Mouse (Mus musculus): ENCODE data around the gene Efcab3. TPM values are rescaled to one million over a fixed set of nuclear protein-coding genes. Genes with fewer than 3 reads are reported as not detected.

The Efcab3 gene
- total and polyA plus RNA-seq, 2 experiments from 2014 or later: 0.24 TPM; not detected in 1

DNA sequence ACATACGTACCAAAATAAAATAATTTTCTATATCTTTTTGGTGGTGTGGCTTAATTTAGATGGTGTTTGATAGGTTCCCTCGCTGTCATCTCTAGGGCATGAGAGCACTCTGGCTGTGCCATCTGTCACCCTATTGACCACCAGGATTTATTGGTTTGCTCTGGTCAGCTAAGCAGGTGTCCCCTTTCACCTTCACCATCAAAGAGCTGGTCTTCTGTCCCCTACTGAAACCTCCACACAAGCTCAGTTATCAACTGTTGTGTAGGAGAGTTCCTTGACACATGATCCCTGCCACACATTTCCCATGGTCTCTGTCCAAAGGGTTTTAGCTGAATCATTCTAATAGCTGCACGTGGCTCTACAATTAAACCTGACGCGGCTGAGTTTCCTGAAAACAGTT is 77.7 kb downstream of the Efcab3 start:
- TF ChIP-seq CTCF (IDR thresholded peaks at IDR 0.05; ENCODE audit: low read depth): no peak
- peaks cover 42% of the 10 kb centered on the region for H3K36me3 ChIP-seq (ENCODE audit: insufficient read depth)
- H3K9me3 ChIP-seq (ENCODE audit: low read length): no peaks in the 10 kb centered on the region
- DNase-seq (no peak), ATAC-seq (no peak)
- no peak overlapping the region for H3K9ac ChIP-seq
- no peak overlapping the region for H3K4me2 ChIP-seq (ENCODE audit: low read depth)
- H3K27ac ChIP-seq (ENCODE audit: low read depth, low read length): no peak overlapping the region
- WGBS: 95% methylated on average over 5 of the region's 5 CpGs
- H3K27me3 ChIP-seq (ENCODE audit: insufficient read depth, low read length): no peaks in the 10 kb centered on the region
- no peak overlapping the region for H3K4me3 ChIP-seq (ENCODE audit: low read depth, low read length)
- H3K4me1 ChIP-seq (ENCODE audit: insufficient read depth): no peaks in the 10 kb centered on the region

DNA sequence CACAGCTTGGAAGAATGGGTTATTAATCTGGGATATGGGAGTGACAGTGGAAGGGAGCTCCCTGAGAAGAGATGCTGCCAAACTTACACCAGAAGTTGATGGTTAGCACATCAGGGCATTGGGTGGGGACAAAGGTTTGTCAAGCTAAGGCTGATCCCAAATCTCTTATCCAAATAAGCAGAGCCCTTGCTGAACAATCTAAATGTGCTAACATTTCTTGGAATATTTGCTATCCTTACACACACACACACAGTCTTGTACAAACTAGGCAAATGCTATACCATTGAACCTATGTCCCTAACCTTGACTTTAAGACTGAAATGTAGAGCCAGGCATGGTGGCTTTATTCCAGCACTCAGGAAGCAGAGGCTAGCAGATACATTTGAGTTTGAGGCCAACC is 80.2 kb downstream of the Efcab3 start:
- H3K36me3 ChIP-seq (ENCODE audit: insufficient read depth): peaks cover 21% of the 10 kb centered on the region
- no peak overlapping the region for H3K4me3 ChIP-seq (ENCODE audit: low read depth, low read length)
- DNase-seq: no peak
- H3K27ac ChIP-seq (ENCODE audit: low read depth, low read length): no peak overlapping the region
- no peaks in the 10 kb centered on the region for H3K4me1 ChIP-seq (ENCODE audit: insufficient read depth)
- H3K27me3 ChIP-seq (ENCODE audit: insufficient read depth, low read length): no peaks in the 10 kb centered on the region
- H3K9ac ChIP-seq: no peak overlapping the region
- no peaks in the 10 kb centered on the region for H3K9me3 ChIP-seq (ENCODE audit: low read length)
- TF ChIP-seq CTCF (IDR thresholded peaks at IDR 0.05; ENCODE audit: low read depth): no peak
- H3K4me2 ChIP-seq (ENCODE audit: low read depth): no peak overlapping the region
- no peak for ATAC-seq

GRCm38 (mm10) chr11:105144084-105144483 is 80.7 kb downstream of the Efcab3 start:
- no peak for TF ChIP-seq CTCF (IDR thresholded peaks at IDR 0.05; ENCODE audit: low read depth)
- Histone ChIP-seq H3K4me2 (ENCODE audit: low read depth) (no peak overlapping the region), H3K4me3 (ENCODE audit: low read depth, low read length) (no peak overlapping the region), H3K27ac (ENCODE audit: low read depth, low read length) (no peak overlapping the region), H3K27me3 (ENCODE audit: insufficient read depth, low read length) (no peaks in the 10 kb centered on the region), H3K4me1 (ENCODE audit: insufficient read depth) (no peaks in the 10 kb centered on the region), H3K9me3 (ENCODE audit: low read length) (no peaks in the 10 kb centered on the region), H3K36me3 (ENCODE audit: insufficient read depth) (peaks cover 20% of the 10 kb centered on the region), H3K9ac (no peak overlapping the region)
- 89% methylated on average over 3 of the region's 3 CpGs for WGBS
- ATAC-seq (no peak), DNase-seq (no peak)

DNA sequence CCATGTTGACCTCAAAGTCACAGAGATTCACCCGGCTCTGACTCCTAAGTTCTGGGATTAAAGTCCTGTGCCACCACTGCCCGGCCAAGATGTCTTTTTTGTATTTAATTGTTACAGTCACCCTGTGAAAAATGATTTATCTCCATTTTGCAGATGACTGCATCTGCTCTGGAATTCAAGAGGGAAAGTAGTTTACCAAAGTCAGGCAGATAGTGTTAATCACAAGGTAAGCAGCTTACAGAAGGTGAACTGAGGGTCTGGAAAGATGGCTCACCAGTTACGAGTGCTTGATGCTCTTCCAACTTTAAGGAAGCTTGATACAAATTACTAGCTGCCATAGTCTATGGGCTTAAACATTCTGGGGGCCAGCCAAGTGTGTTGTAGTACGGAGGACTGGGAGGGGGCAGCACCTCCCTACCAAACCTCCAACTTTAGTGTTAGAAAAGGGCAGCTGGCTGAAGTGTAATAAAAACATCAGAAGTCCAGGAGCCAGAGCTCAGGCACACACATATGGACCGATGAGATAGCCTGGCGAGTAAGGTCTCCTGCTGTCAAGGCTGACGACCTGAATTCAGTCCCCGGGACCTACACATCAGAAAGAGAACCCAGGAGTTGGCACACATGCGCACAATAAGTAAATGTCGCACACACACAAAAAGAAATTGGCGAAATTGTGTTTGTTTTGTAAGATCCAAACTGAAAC is 81.3 kb downstream of the Efcab3 start:
- ATAC-seq (no peak), DNase-seq (no peak)
- H3K4me1 ChIP-seq (ENCODE audit: insufficient read depth): no peaks in the 10 kb centered on the region
- peaks cover 15% of the 10 kb centered on the region for H3K36me3 ChIP-seq (ENCODE audit: insufficient read depth)
- H3K27me3 ChIP-seq (ENCODE audit: insufficient read depth, low read length): no peaks in the 10 kb centered on the region
- no peak overlapping the region for H3K4me2 ChIP-seq (ENCODE audit: low read depth)
- H3K4me3 ChIP-seq (ENCODE audit: low read depth, low read length): no peak overlapping the region
- no peak for TF ChIP-seq CTCF (IDR thresholded peaks at IDR 0.05; ENCODE audit: low read depth)
- H3K9ac ChIP-seq: no peak overlapping the region
- 84% methylated on average over 11 of the region's 11 CpGs for WGBS
- H3K27ac ChIP-seq (ENCODE audit: low read depth, low read length): no peak overlapping the region
- H3K9me3 ChIP-seq (ENCODE audit: low read length): no peaks in the 10 kb centered on the region

DNA sequence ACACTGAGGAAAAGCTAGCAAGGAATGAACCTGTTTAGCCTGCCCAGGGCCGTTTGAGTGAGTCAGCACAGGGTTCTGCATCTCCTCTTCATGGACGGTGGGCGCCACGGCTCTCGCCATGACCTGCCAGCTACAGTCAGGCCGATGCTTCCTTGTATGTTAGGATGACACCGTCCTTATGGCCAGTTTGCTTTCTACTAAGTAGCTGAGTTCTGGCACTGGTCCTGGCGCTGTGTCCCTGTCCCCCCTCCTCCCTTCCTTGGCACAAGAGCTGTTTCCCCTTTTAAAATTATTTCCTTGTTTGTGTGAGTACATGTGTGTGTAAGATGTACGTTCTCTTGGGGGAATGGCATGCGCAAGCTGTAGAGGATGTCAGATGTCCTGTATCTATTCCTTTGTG is 81.8 kb downstream of the Efcab3 start:
- no peak for DNase-seq
- Histone ChIP-seq H3K27me3 (ENCODE audit: insufficient read depth, low read length) (no peaks in the 10 kb centered on the region), H3K9ac (no peak overlapping the region), H3K4me1 (ENCODE audit: insufficient read depth) (no peaks in the 10 kb centered on the region), H3K27ac (ENCODE audit: low read depth, low read length) (no peak overlapping the region), H3K4me2 (ENCODE audit: low read depth) (no peak overlapping the region), H3K36me3 (ENCODE audit: insufficient read depth) (peaks cover 9% of the 10 kb centered on the region), H3K9me3 (ENCODE audit: low read length) (no peaks in the 10 kb centered on the region), H3K4me3 (ENCODE audit: low read depth, low read length) (no peak overlapping the region)
- no peak for ATAC-seq
- 89% methylated on average over 10 of the region's 10 CpGs for WGBS
- no peak for TF ChIP-seq CTCF (IDR thresholded peaks at IDR 0.05; ENCODE audit: low read depth)

DNA sequence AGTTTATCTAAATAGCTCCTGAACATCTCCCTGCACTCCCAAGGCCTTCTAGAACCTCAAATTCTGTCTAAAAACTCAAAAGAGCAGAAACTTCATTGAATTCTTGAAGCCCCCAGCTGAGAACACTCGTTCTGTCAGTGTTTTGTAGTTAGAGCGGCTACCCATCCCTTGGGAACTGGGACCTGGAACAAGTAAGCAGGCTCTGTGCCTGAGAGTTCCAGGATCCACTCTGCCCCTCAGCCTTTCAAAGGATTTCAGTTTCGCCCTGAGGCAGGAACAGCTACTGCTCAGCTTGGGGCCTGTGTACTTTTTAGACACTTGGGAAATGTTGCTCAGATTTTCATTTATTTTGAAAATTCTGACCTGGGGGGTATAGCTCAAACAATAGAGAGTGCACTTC is 83.2 kb downstream of the Efcab3 start, which contains the start of gene Gm10842:
Gene Gm10842, plus strand, starts transcription at position 301 of the 400 bp plus-strand sequence.
- H3K4me1 ChIP-seq (ENCODE audit: insufficient read depth): no peaks in the 10 kb centered on the region
- WGBS: 76% methylated on average over 3 of the region's 3 CpGs
- H3K4me3 ChIP-seq (ENCODE audit: low read depth, low read length): no peak within 1 kb of the TSS
- no peaks in the 10 kb centered on the region for H3K9me3 ChIP-seq (ENCODE audit: low read length)
- H3K4me2 ChIP-seq (ENCODE audit: low read depth): no peak within 1 kb of the TSS
- no peak within 1 kb of the TSS for H3K9ac ChIP-seq
- no peak for TF ChIP-seq CTCF (IDR thresholded peaks at IDR 0.05; ENCODE audit: low read depth)
- H3K27ac ChIP-seq (ENCODE audit: low read depth, low read length): no peak within 1 kb of the TSS
- no peaks in the 10 kb centered on the region for H3K27me3 ChIP-seq (ENCODE audit: insufficient read depth, low read length)
- DNase-seq: no peak
- no peak for ATAC-seq
- no peaks in the 10 kb centered on the region for H3K36me3 ChIP-seq (ENCODE audit: insufficient read depth)

DNA sequence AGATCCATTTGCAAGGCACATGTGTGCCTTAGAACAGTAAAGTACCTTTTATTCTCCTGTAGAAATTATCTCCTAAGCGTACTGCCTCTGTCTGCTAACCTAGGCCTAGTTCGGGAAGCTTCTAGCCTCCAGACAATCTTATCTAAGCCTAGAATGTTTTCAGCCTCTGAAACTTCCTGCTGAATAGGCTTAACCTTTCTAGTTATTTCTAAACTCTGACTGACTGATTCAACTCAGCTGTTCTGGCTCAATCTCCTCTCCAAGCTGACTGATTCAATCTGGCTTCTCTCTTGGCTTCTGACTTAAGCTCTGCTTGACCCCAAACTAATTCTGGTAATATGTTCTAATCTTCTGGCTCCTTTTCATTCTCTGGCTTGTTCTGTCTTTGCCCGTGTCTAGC is 86.0 kb downstream of the Efcab3 start:
- 83% methylated on average over 3 of the region's 3 CpGs for WGBS
- no peak overlapping the region for H3K27ac ChIP-seq (ENCODE audit: low read depth, low read length)
- H3K9ac ChIP-seq: no peak overlapping the region
- no peaks in the 10 kb centered on the region for H3K9me3 ChIP-seq (ENCODE audit: low read length)
- TF ChIP-seq CTCF (IDR thresholded peaks at IDR 0.05; ENCODE audit: low read depth): no peak
- H3K4me1 ChIP-seq (ENCODE audit: insufficient read depth): no peaks in the 10 kb centered on the region
- DNase-seq (no peak), ATAC-seq (no peak)
- H3K4me2 ChIP-seq (ENCODE audit: low read depth): no peak overlapping the region
- H3K27me3 ChIP-seq (ENCODE audit: insufficient read depth, low read length): no peaks in the 10 kb centered on the region
- H3K4me3 ChIP-seq (ENCODE audit: low read depth, low read length): no peak overlapping the region
- H3K36me3 ChIP-seq (ENCODE audit: insufficient read depth): no peaks in the 10 kb centered on the region

Measured in forebrain, postnatal 0 days (tissue).